Mouse (Mus musculus): ENCODE data around the gene Mknk2. TPM values are rescaled to one million over a fixed set of nuclear protein-coding genes. Genes with fewer than 3 reads are reported as not detected.

Gene Mknk2
- polyA plus RNA-seq, 1 experiment from 2014 or later: 78.7 TPM

- ATAC-seq (ENCODE audit: extremely low read depth, insufficient number of reproducible peaks, low FRiP score, low TSS enrichment): no peak
- Histone ChIP-seq H3K4me2 (no peak overlapping the region), H3K9me3 (no peaks in the 10 kb centered on the region), H3K27ac (replicated peaks) (peak overlapping the region; percentile 24), H3K36me3 (peaks cover 33% of the 10 kb centered on the region), H3K4me1 (peaks cover 14% of the 10 kb centered on the region), H3K9ac (peak overlapping the region; percentile 33; the same call in 1 of the 2 replicates), H3K27me3 (replicated peaks) (no peaks in the 10 kb centered on the region), H3K4me3 (no peak overlapping the region)
- WGBS: 47% methylated on average over 9 of the region's 9 CpGs
Measured at GRCm38 (mm10) chr10:80618181-80618580, 59.7 kb downstream of the Mknk2 start.

Other genes starting within 250 kb of the Mknk2 start
- 55.9 and 57.6 TPM in 2 replicates for gene Tcf3, start 244.5 kb downstream of the Mknk2 start, polyA plus RNA-seq (2015; fragmentation: Nextera tagmentation; extraction: Ambion mirVana)
- gene Onecut3, start 183.3 kb downstream of the Mknk2 start, polyA plus RNA-seq (2015; fragmentation: Nextera tagmentation; extraction: Ambion mirVana): not detected in 2 replicates
- gene Atp8b3, start 139.0 kb downstream of the Mknk2 start, polyA plus RNA-seq (2015; fragmentation: Nextera tagmentation; extraction: Ambion mirVana): 0.11 and 0.13 TPM in 2 replicates
- gene Rexo1, start 116.6 kb downstream of the Mknk2 start, polyA plus RNA-seq (2015; fragmentation: Nextera tagmentation; extraction: Ambion mirVana): 15.9 and 17.7 TPM in 2 replicates
- gene Klf16, start 100.8 kb downstream of the Mknk2 start, polyA plus RNA-seq (2015; fragmentation: Nextera tagmentation; extraction: Ambion mirVana): 5.1 and 6.2 TPM in 2 replicates
- gene Abhd17a, start 87.8 kb downstream of the Mknk2 start, polyA plus RNA-seq (2015; fragmentation: Nextera tagmentation; extraction: Ambion mirVana): 81.7 and 85.1 TPM in 2 replicates
- 65.9 and 70.4 TPM in 2 replicates for gene Scamp4, start 75.2 kb downstream of the Mknk2 start, polyA plus RNA-seq (2015; fragmentation: Nextera tagmentation; extraction: Ambion mirVana)
- gene Adat3, start 75.2 kb downstream of the Mknk2 start, polyA plus RNA-seq (2015; fragmentation: Nextera tagmentation; extraction: Ambion mirVana): 4.4 and 5.6 TPM in 2 replicates
- gene Gm49322, start 72.1 kb downstream of the Mknk2 start, polyA plus RNA-seq (2015; fragmentation: Nextera tagmentation; extraction: Ambion mirVana): 1.5 and 1.7 TPM in 2 replicates
- 87.5 and 89.0 TPM in 2 replicates for gene Csnk1g2, start 55.3 kb downstream of the Mknk2 start, polyA plus RNA-seq (2015; fragmentation: Nextera tagmentation; extraction: Ambion mirVana)
- 50.9 and 53.7 TPM in 2 replicates for gene Btbd2, start 21.0 kb downstream of the Mknk2 start, polyA plus RNA-seq (2015; fragmentation: Nextera tagmentation; extraction: Ambion mirVana)
- 26.0 and 27.2 TPM in 2 replicates for gene Mob3a, start 23.9 kb upstream of the Mknk2 start, polyA plus RNA-seq (2015; fragmentation: Nextera tagmentation; extraction: Ambion mirVana)
- gene Izumo4, start 24.1 kb upstream of the Mknk2 start, polyA plus RNA-seq (2015; fragmentation: Nextera tagmentation; extraction: Ambion mirVana): 12.7 and 13.5 TPM in 2 replicates
- 44.0 and 46.4 TPM in 2 replicates for gene Ap3d1, start 64.2 kb upstream of the Mknk2 start, polyA plus RNA-seq (2015; fragmentation: Nextera tagmentation; extraction: Ambion mirVana)
- gene Dot1l, start 77.1 kb upstream of the Mknk2 start, polyA plus RNA-seq (2015; fragmentation: Nextera tagmentation; extraction: Ambion mirVana): 17.9 and 19.1 TPM in 2 replicates
- gene Sf3a2, start 120.1 kb upstream of the Mknk2 start, polyA plus RNA-seq (2015; fragmentation: Nextera tagmentation; extraction: Ambion mirVana): 46.3 and 53.4 TPM in 2 replicates
- 79.6 and 86.5 TPM in 2 replicates for gene Plekhj1, start 120.5 kb upstream of the Mknk2 start, polyA plus RNA-seq (2015; fragmentation: Nextera tagmentation; extraction: Ambion mirVana)
- 0.11 TPM in 1 of 2 replicates, not detected in the other for gene Amh, start 127.1 kb upstream of the Mknk2 start, polyA plus RNA-seq (2015; fragmentation: Nextera tagmentation; extraction: Ambion mirVana)
- 5.7 and 5.9 TPM in 2 replicates for gene Jsrp1, start 135.4 kb upstream of the Mknk2 start, polyA plus RNA-seq (2015; fragmentation: Nextera tagmentation; extraction: Ambion mirVana)
- 2,053 and 2,109 TPM in 2 replicates for gene Oaz1, start 148.5 kb upstream of the Mknk2 start, polyA plus RNA-seq (2015; fragmentation: Nextera tagmentation; extraction: Ambion mirVana)
- gene Lingo3, start 165.9 kb upstream of the Mknk2 start, polyA plus RNA-seq (2015; fragmentation: Nextera tagmentation; extraction: Ambion mirVana): 0.16 and 0.34 TPM in 2 replicates
- 157 and 171 TPM in 2 replicates for gene Lsm7, start 177.1 kb upstream of the Mknk2 start, polyA plus RNA-seq (2015; fragmentation: Nextera tagmentation; extraction: Ambion mirVana)
- gene Sppl2b, start 177.2 kb upstream of the Mknk2 start, polyA plus RNA-seq (2015; fragmentation: Nextera tagmentation; extraction: Ambion mirVana): 27.7 and 28.5 TPM in 2 replicates
- 0.05 and 0.07 TPM in 2 replicates for gene Tmprss9, start 193.7 kb upstream of the Mknk2 start, polyA plus RNA-seq (2015; fragmentation: Nextera tagmentation; extraction: Ambion mirVana)
- 285 and 314 TPM in 2 replicates for gene Timm13, start 222.9 kb upstream of the Mknk2 start, polyA plus RNA-seq (2015; fragmentation: Nextera tagmentation; extraction: Ambion mirVana)
- gene Lmnb2, start 240.1 kb upstream of the Mknk2 start, polyA plus RNA-seq (2015; fragmentation: Nextera tagmentation; extraction: Ambion mirVana): 24.8 and 26.7 TPM in 2 replicates

Data from heart, embryonic 13.5 days (tissue).